Mouse (Mus musculus): ENCODE measurements around the gene Eif4e2.

GRCm38 (mm10) chr1:87201848-87202247 is 11.9 kb upstream of the Eif4e2 start:
- TF ChIP-seq EP300 (IDR thresholded peaks at IDR 0.05) (no peak), CTCF (IDR thresholded peaks at IDR 0.05) (no peak)
